Mouse (Mus musculus): ENCODE results near the gene Adamts16. TPM values are rescaled to one million over a fixed set of nuclear protein-coding genes. Genes with fewer than 3 reads are reported as not detected.
"Not testable (repeated sequence)": the region's sequence is repeated elsewhere in the genome, so short reads cannot be mapped to it uniquely, and the experiment has no call there.

Gene Adamts16
- polyA plus RNA-seq (2015; fragmentation: Nextera tagmentation; extraction: Ambion mirVana), result 2.0 and 2.1 TPM in 2 replicates

DNA sequence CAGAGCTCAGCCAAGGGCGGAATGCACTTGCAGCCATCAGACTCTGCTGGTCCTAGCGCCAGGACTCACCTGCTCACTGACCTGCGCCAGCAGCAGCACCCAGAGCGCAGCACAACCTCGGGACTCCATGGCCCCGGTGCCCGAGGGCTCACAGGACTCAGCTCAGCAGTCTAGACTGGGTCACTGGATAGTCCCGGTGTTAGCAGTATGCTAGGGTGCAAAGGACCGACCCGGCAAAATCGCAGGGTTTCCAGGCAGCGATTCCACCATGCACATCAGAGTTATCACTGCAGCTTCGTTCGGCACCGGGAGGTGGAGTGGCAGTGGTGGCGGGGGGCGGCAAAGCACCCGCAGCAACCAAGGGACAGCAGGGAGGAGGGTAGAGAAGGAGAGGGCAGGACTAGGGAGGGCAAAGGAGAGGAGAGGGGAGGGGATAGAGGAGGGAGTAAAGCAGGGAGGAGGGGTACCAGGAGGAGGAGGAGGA, at the start of gene Adamts16:
Gene Adamts16, minus strand, starts transcription at position 391 of the 484 bp plus-strand sequence.
- Histone ChIP-seq H3K4me3 (peak within 1 kb of the TSS; percentile 26), H3K36me3 (no peaks in the 10 kb centered on the region), H3K27me3 (peaks cover 37% of the 10 kb centered on the region), H3K9ac (no peak within 1 kb of the TSS), H3K9me3 (no peaks in the 10 kb centered on the region), H3K4me1 (peaks cover 7% of the 10 kb centered on the region), H3K4me2 (peak within 1 kb of the TSS; percentile 34), H3K27ac (no peak within 1 kb of the TSS)
- 2% methylated on average over 18 of the region's 18 CpGs for WGBS
- no peak for ATAC-seq (ENCODE audit: insufficient number of reproducible peaks, low FRiP score, low TSS enrichment, low read depth)

DNA sequence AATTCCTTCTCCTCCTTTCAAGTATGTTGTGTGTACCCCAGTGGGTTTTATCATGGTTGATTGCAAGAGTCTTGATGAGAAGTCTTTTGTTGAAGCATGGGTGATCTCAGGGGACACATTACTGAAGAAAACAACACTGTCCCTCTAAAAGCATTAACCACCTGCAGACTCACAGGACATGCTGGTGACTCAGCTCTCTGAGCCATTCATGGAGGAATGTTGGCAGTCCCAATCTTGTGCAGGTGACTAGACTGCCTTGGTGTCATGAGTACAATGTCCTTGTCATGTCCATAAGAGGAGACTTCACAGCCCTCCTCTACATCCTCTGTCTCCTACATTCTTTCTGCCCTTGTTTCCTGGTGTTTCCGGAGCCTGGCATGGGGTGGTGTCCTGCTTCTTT, 45.5 kb upstream of the Adamts16 start:
- H3K27me3 ChIP-seq, result no peaks in the 10 kb centered on the region
- H3K36me3 ChIP-seq, result no peaks in the 10 kb centered on the region
- H3K4me3 ChIP-seq, result no peak overlapping the region
- no peaks in the 10 kb centered on the region for H3K9me3 ChIP-seq
- 88% methylated on average over 1 of the region's 1 CpGs for WGBS
- no peak overlapping the region for H3K9ac ChIP-seq
- no peak overlapping the region for H3K27ac ChIP-seq
- H3K4me2 ChIP-seq, result no peak overlapping the region
- ATAC-seq (ENCODE audit: insufficient number of reproducible peaks, low FRiP score, low TSS enrichment, low read depth), result no peak
- H3K4me1 ChIP-seq, result no peaks in the 10 kb centered on the region

DNA sequence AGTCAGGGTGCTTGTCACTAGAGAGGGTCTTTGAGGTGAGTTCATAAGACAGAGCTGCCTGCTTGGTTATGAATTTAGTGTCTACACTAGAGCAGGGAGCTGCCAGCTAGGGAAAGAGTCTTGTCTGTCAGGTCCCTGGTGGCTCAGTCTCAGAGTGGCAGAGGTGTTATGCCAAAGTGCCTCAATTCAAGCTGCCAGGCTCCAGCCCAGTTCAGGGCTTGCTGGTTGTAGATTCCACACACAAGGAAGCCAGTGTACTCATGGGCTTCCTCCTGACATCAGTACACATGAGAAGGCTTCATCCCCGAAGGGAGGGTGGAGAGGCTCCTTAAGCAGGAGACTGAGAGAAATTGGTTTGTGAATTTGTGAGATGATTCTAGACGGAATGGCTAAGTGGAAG, 43.4 kb upstream of the Adamts16 start:
- no peak overlapping the region for H3K27ac ChIP-seq
- ATAC-seq (ENCODE audit: insufficient number of reproducible peaks, low FRiP score, low TSS enrichment, low read depth), result no peak
- H3K4me1 ChIP-seq, result no peaks in the 10 kb centered on the region
- H3K9me3 ChIP-seq, result no peaks in the 10 kb centered on the region
- no peaks in the 10 kb centered on the region for H3K27me3 ChIP-seq
- H3K4me3 ChIP-seq, result no peak overlapping the region
- no peaks in the 10 kb centered on the region for H3K36me3 ChIP-seq
- H3K4me2 ChIP-seq, result no peak overlapping the region
- 82% methylated on average over 2 of the region's 2 CpGs for WGBS
- H3K9ac ChIP-seq, result no peak overlapping the region

DNA sequence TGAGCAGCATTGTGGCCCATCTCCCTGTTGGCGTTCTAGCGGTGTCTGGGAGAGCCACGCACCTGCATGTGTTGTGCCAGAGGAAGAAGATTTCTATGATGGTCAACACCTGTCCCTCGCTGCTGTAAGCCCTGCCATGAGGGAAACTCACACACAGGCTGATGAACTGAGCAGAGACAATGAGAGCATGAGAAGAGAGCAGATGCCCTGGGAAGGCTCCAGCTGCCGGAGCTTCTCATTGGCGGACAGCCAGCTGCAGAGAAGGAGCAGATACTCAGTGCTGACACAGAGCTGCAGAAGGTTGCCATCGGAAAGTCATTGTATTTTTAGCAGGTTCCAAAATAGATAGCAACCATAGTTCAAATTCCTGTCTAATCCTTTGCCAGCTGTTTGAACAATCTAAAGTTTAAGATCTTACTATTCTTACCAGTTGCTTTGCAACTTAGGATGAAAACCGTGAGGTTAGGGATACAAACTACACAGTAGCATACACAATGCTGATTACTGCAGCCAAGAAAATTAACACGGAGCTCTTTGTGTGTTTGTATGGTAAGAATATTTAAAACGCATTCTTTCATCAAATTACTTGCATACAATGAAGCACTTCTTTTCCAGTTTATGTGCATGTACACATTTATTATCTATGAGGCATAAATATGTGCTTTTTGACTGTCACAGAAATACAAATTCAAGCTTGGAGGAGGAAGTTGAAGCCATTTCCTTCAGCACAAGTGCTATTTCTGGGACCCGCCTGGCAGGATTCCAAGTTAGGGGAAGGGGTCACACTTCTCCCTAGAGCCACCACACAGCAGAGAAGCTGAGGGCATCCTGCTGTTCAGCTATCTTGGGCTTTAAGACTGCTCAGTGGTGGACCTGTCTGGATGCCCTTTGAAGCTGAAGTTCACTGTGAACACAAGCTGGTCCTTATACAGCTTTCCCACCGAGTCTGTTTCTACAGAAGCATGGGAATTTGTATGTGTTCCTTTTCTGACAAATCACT, 42.6 kb upstream of the Adamts16 start:
- Histone ChIP-seq H3K27me3 (no peaks in the 10 kb centered on the region), H3K4me3 (no peak overlapping the region), H3K36me3 (no peaks in the 10 kb centered on the region), H3K4me2 (no peak overlapping the region), H3K4me1 (no peaks in the 10 kb centered on the region), H3K27ac (no peak overlapping the region), H3K9ac (no peak overlapping the region), H3K9me3 (no peaks in the 10 kb centered on the region)
- 0 out of 2 replicates have a peak, but pooled peaks have one; percentile 69 for ATAC-seq (ENCODE audit: insufficient number of reproducible peaks, low FRiP score, low TSS enrichment, low read depth)
- 57% methylated on average over 12 of the region's 12 CpGs for WGBS

DNA sequence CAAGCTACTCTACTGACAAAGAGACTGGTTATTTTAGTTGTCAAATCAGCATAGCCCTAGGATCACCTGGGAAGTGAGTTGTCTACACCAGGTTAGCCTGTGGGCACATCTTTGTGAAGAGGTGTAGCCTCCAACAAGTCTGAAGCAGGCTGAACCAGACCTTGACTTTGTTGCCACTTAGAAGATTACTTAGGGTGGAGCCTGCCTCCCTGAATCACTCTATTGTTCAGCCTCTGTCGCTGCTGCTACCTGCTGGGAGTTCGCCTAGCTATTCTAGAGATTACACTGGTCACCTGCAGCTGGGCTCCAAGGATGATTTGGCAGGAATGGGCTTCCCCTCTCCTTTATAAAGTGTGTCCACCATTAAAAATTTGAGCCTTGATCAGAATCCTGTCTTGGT, 38.4 kb upstream of the Adamts16 start:
- H3K9me3 ChIP-seq; H3K4me2 ChIP-seq; H3K27me3 ChIP-seq; ATAC-seq (ENCODE audit: insufficient number of reproducible peaks, low FRiP score, low TSS enrichment, low read depth); H3K27ac ChIP-seq; H3K36me3 ChIP-seq; H3K4me3 ChIP-seq; H3K9ac ChIP-seq; H3K4me1 ChIP-seq: not testable (repeated sequence)
- WGBS, result 40% methylated on average over 2 of the region's 2 CpGs

DNA sequence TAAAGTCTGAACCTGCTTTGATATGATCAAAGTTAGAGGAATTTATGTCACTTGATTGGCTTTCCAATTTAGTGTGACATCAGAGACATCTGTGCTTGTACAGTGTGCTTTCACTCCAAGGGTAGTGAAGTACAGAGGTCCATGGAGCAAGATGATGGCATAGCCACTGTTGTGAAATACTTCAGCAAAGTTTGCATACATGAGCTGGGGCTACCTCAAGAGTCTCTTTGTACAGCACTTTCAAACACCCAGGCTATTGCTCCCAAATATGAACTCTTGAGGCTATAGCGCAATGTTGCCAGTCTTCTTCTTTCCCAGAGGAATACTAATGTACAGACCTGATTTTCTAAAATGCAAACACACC, 35.9 kb upstream of the Adamts16 start:
- ATAC-seq (ENCODE audit: insufficient number of reproducible peaks, low FRiP score, low TSS enrichment, low read depth), result no peak
- H3K9ac ChIP-seq, result no peak overlapping the region
- WGBS, result 93% methylated on average over 1 of the region's 1 CpGs
- no peaks in the 10 kb centered on the region for H3K9me3 ChIP-seq
- H3K4me1 ChIP-seq, result no peaks in the 10 kb centered on the region
- no peaks in the 10 kb centered on the region for H3K27me3 ChIP-seq
- no peak overlapping the region for H3K27ac ChIP-seq
- no peak overlapping the region for H3K4me2 ChIP-seq
- H3K4me3 ChIP-seq, result no peak overlapping the region
- H3K36me3 ChIP-seq, result no peaks in the 10 kb centered on the region

DNA sequence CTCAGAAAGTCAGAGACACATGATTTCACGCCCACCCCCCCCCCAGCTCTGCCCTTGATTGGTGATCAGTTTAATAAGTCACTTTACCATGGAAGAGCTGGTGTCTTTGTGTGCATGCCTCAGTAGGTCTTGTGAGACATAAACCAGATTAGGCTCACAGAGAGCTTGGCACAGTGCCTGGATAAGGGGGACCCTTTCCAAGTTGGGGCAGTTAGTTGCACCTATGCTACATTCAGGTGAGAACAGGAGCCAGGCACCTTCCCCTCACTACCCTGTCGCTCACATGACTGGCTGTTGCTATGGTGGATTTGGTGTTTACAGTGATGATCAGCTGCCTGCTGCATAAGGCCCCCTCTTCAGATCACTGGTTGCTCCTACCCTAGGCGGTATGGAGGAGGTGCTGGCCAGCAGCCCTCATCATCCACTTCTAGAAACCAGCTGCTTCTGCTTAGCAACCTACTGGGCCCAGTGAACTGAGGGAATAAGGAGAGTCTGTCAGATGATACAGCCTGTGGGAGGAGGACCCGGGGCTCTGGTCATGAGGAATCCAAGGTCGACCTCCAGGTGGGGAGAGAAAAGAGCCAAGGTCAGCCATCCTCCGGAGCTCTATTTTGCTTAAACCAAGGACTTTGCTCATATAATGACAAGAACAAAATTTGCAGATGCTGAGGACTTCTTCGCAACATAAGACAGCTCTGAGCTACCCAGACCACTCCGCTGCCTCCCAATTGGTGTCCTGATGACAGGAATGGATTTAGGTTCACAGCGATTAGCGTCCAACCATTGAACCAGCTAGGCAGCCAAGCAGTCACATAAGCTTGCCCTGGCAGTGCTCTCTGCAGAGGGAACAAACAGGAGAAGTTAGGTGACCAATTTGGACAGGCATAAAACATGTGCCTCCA, 35.3 kb upstream of the Adamts16 start:
- Histone ChIP-seq H3K27me3 (no peaks in the 10 kb centered on the region), H3K4me3 (no peak overlapping the region), H3K4me1 (no peaks in the 10 kb centered on the region), H3K27ac (no peak overlapping the region), H3K9me3 (no peaks in the 10 kb centered on the region), H3K4me2 (no peak overlapping the region), H3K36me3 (no peaks in the 10 kb centered on the region), H3K9ac (no peak overlapping the region)
- WGBS, result 75% methylated on average over 10 of the region's 10 CpGs
- no peak for ATAC-seq (ENCODE audit: insufficient number of reproducible peaks, low FRiP score, low TSS enrichment, low read depth)

DNA sequence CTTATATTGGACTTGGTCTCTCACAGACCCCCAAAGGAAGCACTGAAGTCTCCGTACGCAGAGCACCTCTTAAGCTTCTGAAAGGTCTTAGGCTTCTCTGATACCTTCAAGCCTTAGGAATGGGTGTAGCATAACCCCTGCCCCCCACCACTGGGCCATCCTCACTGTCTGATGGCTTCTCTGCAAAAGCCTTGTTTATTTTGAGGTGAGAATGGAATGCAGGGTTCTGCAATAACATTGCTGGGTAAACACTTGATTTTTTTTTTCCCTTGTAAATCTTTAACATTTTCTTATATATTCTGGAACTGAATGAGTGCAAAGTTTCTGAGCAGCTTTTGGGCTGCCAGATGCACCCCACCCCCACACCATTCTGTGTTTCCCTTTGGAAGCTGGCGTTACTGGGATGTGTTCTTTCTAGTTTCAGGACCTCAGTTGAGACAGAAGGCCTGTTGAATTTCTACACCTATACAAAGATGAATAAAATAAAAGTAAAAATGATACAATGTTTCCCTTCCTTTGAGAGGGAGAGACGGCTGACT, 33.9 kb upstream of the Adamts16 start:
- Histone ChIP-seq H3K4me2 (no peak overlapping the region), H3K36me3 (no peaks in the 10 kb centered on the region), H3K4me3 (no peak overlapping the region), H3K4me1 (no peaks in the 10 kb centered on the region), H3K27me3 (no peaks in the 10 kb centered on the region), H3K27ac (no peak overlapping the region), H3K9ac (no peak overlapping the region), H3K9me3 (no peaks in the 10 kb centered on the region)
- 69% methylated on average over 4 of the region's 4 CpGs for WGBS
- no peak for ATAC-seq (ENCODE audit: insufficient number of reproducible peaks, low FRiP score, low TSS enrichment, low read depth)

DNA sequence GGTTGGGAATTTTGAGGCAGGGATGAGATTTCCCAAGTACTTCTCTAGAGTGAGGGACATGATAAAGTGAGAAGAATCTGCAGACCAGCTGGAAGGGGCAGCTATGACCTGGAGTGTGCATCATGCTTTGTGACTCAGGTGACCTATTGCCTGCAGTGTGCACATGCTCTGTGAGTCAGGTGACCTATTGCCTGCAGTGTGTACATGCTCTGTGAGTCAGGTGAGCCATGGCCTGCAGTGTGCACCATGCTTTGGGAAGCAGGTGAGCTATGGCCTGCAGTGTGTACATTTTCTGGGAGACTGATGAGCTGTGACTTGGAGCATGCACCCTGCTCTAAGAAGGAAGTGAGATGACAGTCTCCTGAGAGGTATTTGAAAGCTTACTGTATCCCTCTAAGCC, 33.1 kb upstream of the Adamts16 start:
- Histone ChIP-seq H3K27me3 (no peaks in the 10 kb centered on the region), H3K4me1 (no peaks in the 10 kb centered on the region), H3K4me3 (no peak overlapping the region), H3K9ac (no peak overlapping the region), H3K4me2 (no peak overlapping the region), H3K27ac (no peak overlapping the region), H3K36me3 (no peaks in the 10 kb centered on the region), H3K9me3 (no peaks in the 10 kb centered on the region)
- no peak for ATAC-seq (ENCODE audit: insufficient number of reproducible peaks, low FRiP score, low TSS enrichment, low read depth)

DNA sequence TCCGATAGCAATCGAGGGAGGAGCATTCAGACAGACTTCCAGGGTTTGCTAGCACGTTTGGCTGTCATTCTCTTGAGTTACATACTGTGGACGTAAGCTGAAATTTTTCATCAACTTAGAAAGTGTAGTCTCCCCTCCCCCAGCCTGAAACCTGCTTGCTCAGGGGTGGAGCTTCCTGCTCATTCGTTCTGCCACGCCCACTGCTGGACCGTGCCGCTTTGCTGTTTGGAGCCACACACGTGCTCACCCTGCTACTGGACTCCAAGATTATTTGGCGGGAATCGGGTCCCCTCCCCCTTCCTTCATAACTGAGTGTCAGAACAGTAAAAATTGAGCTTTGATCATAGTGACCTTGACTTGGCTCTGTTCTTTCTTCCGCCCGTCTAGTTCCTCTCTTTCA, 32.2 kb upstream of the Adamts16 start:
- not testable (repeated sequence) for H3K4me1 ChIP-seq; H3K9me3 ChIP-seq; ATAC-seq (ENCODE audit: insufficient number of reproducible peaks, low FRiP score, low TSS enrichment, low read depth); H3K36me3 ChIP-seq; H3K4me2 ChIP-seq; H3K9ac ChIP-seq; H3K27ac ChIP-seq; H3K4me3 ChIP-seq; H3K27me3 ChIP-seq
- 63% methylated on average over 13 of the region's 13 CpGs for WGBS

DNA sequence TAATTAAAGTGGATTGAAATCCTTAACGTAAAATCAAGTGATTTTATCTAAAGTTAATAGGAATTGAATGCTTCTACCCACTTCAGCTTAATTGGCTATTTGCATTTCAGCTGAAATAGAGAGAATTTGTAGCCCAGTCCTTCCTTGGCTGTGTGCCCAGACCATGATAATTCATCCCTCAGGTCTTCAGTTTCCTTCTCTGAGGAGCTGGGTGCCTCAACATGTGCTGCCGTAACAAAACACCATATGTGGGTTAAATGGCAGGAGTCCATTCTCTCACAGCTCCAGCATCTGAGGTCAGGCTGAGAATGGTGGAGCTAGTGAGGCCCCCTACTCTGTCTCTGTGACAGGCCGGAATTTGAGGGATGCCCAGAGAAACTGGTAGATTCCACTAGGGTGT, 29.4 kb upstream of the Adamts16 start:
- no peak for ATAC-seq (ENCODE audit: insufficient number of reproducible peaks, low FRiP score, low TSS enrichment, low read depth)
- H3K4me1 ChIP-seq, result no peaks in the 10 kb centered on the region
- H3K4me2 ChIP-seq, result no peak overlapping the region
- no peak overlapping the region for H3K4me3 ChIP-seq
- no peaks in the 10 kb centered on the region for H3K27me3 ChIP-seq
- WGBS, result 53% methylated on average over 3 of the region's 3 CpGs
- H3K9ac ChIP-seq, result no peak overlapping the region
- no peaks in the 10 kb centered on the region for H3K36me3 ChIP-seq
- H3K9me3 ChIP-seq, result no peaks in the 10 kb centered on the region
- no peak overlapping the region for H3K27ac ChIP-seq
